Mouse (Mus musculus) lung, embryonic 14.5 days (tissue): ENCODE results near the gene Sept7. TPM values are rescaled to one million over a fixed set of nuclear protein-coding genes. Genes with fewer than 3 reads are reported as not detected.
"Not testable (repeated sequence)": the region's sequence is repeated elsewhere in the genome, so short reads cannot be mapped to it uniquely, and the experiment has no call there.

ENCODE experiments used
- ATAC-seq: fragments of 200-750 bp; cut with Nextera tagmentation; 2 replicates; pipeline ENCODE4 v1.8.0; 2017; ENCODE audit warnings: mild to moderate bottlenecking, moderate TSS enrichment, moderate library complexity; ENCODE audit not compliant: insufficient read depth
- DNase-seq: peaks from one replicate; pipeline ENCODE4 v3.0.0-alpha.2; 2015
- H3K27ac ChIP-seq: fragments of 300-500 bp; sonication (generic); 2 replicates; pipeline ENCODE4 v1.5.1; 2014; ENCODE audit warnings: low read depth, mild to moderate bottlenecking, moderate library complexity
- H3K27me3 ChIP-seq: fragments of 300-500 bp; sonication (generic); 2 replicates; pipeline ENCODE4 v1.6.1; 2014; ENCODE audit warnings: low read length, control low read depth; ENCODE audit not compliant: insufficient read depth
- H3K36me3 ChIP-seq: fragments of 300-500 bp; sonication (generic); 2 replicates; pipeline ENCODE4 v1.6.1; 2014; ENCODE audit warnings: control low read depth; ENCODE audit not compliant: insufficient read depth
- H3K4me1 ChIP-seq: fragments of 300-500 bp; sonication (generic); 2 replicates; pipeline ENCODE4 v1.6.1; 2014; ENCODE audit warnings: antibody characterized with exemption, control low read depth; ENCODE audit not compliant: insufficient read depth
- H3K4me2 ChIP-seq: fragments of 300-500 bp; sonication (generic); 2 replicates; pipeline ENCODE4 v1.6.1; 2014; ENCODE audit warnings: mild to moderate bottlenecking
- H3K4me3 ChIP-seq: fragments of 300-500 bp; sonication (generic); 2 replicates; pipeline ENCODE4 v1.5.1; 2014; ENCODE audit warnings: low read depth, low read length
- H3K9ac ChIP-seq: fragments of 300-500 bp; sonication (generic); 2 replicates; pipeline ENCODE4 v1.6.1; 2014
- H3K9me3 ChIP-seq: fragments of 300-500 bp; sonication (generic); 2 replicates; pipeline ENCODE4 v1.6.1; 2016; ENCODE audit warnings: low read depth, low read length, control low read depth
- CTCF ChIP-seq: IDR thresholded peaks from 2 replicates; pipeline ENCODE4 v1.5.1; 2016; ENCODE audit warnings: antibody characterized with exemption, low read depth
- WGBS: fragments of 180-500 bp; shearing (Covaris S2); extraction: QIAGEN DNeasy Blood & Tissue Kit; methylation state at CpG from one replicate; pipeline ENCODE4 v1.1.7; 2014; 5-methylcytosine and 5-hydroxymethylcytosine counted together
- polyA plus RNA-seq: library from polyadenylated mRNA; unstranded; fragments of >200 nt; fragmentation: Nextera tagmentation; extraction: Ambion mirVana; gene quantifications from 2 replicates; pipeline ENCODE4 v1.2.1, GENCODE M21; 2014

Sept7 gene
- polyA plus RNA-seq, 1 experiment from 2014 or later, result 303 TPM

- Histone ChIP-seq H3K27me3 (no peaks in the 10 kb centered on the region), H3K9ac (no peak overlapping the region), H3K9me3 (no peaks in the 10 kb centered on the region), H3K4me3 (no peak overlapping the region), H3K4me2 (no peak overlapping the region), H3K27ac (no peak overlapping the region), H3K36me3 (peaks cover 39% of the 10 kb centered on the region), H3K4me1 (no peaks in the 10 kb centered on the region)
- TF ChIP-seq CTCF, result peak; percentile 64
- WGBS, result 75% methylated on average over 1 of the region's 1 CpGs
- DNase-seq (peak; percentile 86), ATAC-seq (peak; percentile 56; the same call in 1 of the 2 replicates)
Measured at GRCm38 (mm10) chr9:25309505-25310182, 57.4 kb downstream of the Sept7 start.

GRCm38 (mm10) chr9:25314304-25314703, 62.1 kb downstream of the Sept7 start:
- no peak for TF ChIP-seq CTCF
- H3K4me2 ChIP-seq, result no peak overlapping the region
- no peaks in the 10 kb centered on the region for H3K9me3 ChIP-seq
- H3K36me3 ChIP-seq, result peaks cover 13% of the 10 kb centered on the region
- H3K4me3 ChIP-seq, result no peak overlapping the region
- no peaks in the 10 kb centered on the region for H3K4me1 ChIP-seq
- WGBS, result 49% methylated on average over 4 of the region's 4 CpGs
- no peak for ATAC-seq
- no peaks in the 10 kb centered on the region for H3K27me3 ChIP-seq
- DNase-seq, result no peak
- H3K9ac ChIP-seq, result no peak overlapping the region
- no peak overlapping the region for H3K27ac ChIP-seq

GRCm38 (mm10) chr9:25317827-25318505, 65.7 kb downstream of the Sept7 start:
- H3K36me3 ChIP-seq, result no peaks in the 10 kb centered on the region; the same call in 1 of the 2 replicates
- H3K27ac ChIP-seq, result no peak overlapping the region
- no peak overlapping the region for H3K4me3 ChIP-seq
- no peak overlapping the region for H3K4me2 ChIP-seq
- peak; percentile 72 for DNase-seq
- no peaks in the 10 kb centered on the region for H3K4me1 ChIP-seq
- H3K27me3 ChIP-seq, result no peaks in the 10 kb centered on the region
- 47% methylated on average over 4 of the region's 4 CpGs for WGBS
- H3K9ac ChIP-seq, result no peak overlapping the region
- ATAC-seq, result peak; percentile 77
- TF ChIP-seq CTCF, result peak; percentile 78
- H3K9me3 ChIP-seq, result no peaks in the 10 kb centered on the region

- not testable (repeated sequence) for H3K4me3 ChIP-seq, H3K27ac ChIP-seq, H3K4me2 ChIP-seq, H3K27me3 ChIP-seq, ATAC-seq, H3K36me3 ChIP-seq, H3K9me3 ChIP-seq, H3K9ac ChIP-seq, H3K4me1 ChIP-seq, DNase-seq
- WGBS, result 80% methylated on average over 6 of the region's 6 CpGs
Measured at GRCm38 (mm10) chr9:25319676-25320075, 67.4 kb downstream of the Sept7 start.

- H3K9me3 ChIP-seq, result no peaks in the 10 kb centered on the region
- no peak overlapping the region for H3K4me3 ChIP-seq
- WGBS, result 63% methylated on average over 4 of the region's 4 CpGs
- no peak overlapping the region for H3K27ac ChIP-seq
- no peak overlapping the region for H3K4me2 ChIP-seq
- no peaks in the 10 kb centered on the region for H3K27me3 ChIP-seq
- TF ChIP-seq CTCF, result no peak
- DNase-seq (no peak), ATAC-seq (no peak)
- no peak overlapping the region for H3K9ac ChIP-seq
- H3K4me1 ChIP-seq, result no peaks in the 10 kb centered on the region
- no peaks in the 10 kb centered on the region for H3K36me3 ChIP-seq
Measured at GRCm38 (mm10) chr9:25327727-25328370, 75.6 kb downstream of the Sept7 start.

GRCm38 (mm10) chr9:25328946-25329723, 76.9 kb downstream of the Sept7 start:
- no peak overlapping the region for H3K4me3 ChIP-seq
- ATAC-seq, result no peak
- WGBS, result 65% methylated on average over 11 of the region's 11 CpGs
- TF ChIP-seq CTCF, result no peak
- H3K27ac ChIP-seq, result no peak overlapping the region
- H3K4me1 ChIP-seq, result no peaks in the 10 kb centered on the region
- no peak overlapping the region for H3K9ac ChIP-seq
- no peak for DNase-seq
- no peaks in the 10 kb centered on the region for H3K27me3 ChIP-seq
- H3K4me2 ChIP-seq, result no peak overlapping the region
- H3K36me3 ChIP-seq, result no peaks in the 10 kb centered on the region
- H3K9me3 ChIP-seq, result no peaks in the 10 kb centered on the region
